7 mouse cellular contexts compared by ENCODE assay signal in genomic region chr17:67353796-67354450, GRCm38 (mm10). TPM values are rescaled to one million over a fixed set of nuclear protein-coding genes. Genes with fewer than 3 reads are reported as not detected.
DNase-seq lines count a peak whose midpoint lies in the region; ATAC-seq lines count a peak whose summit lies in the region.

No protein-coding gene starts in this region.

- peak; percentile 12; the same call in 1 of the 2 replicates for ATAC-seq in embryonic facial prominence, embryonic 11.5 days (replicated peaks; ENCODE audit: insufficient number of reproducible peaks, low FRiP score, low TSS enrichment, low read depth)
- ATAC-seq in heart, embryonic 16.5 days (replicated peaks; ENCODE audit: extremely low read depth, insufficient read depth, low FRiP score), result peak; percentile 63
- ATAC-seq in limb, embryonic 12.5 days (ENCODE audit: insufficient number of reproducible peaks, insufficient read depth, low FRiP score, low TSS enrichment, low read depth), result peak; percentile 40
- peak; percentile 64 for ATAC-seq in midbrain, embryonic 12.5 days (ENCODE audit: low FRiP score, low read depth)

- H3K27me3 ChIP-seq in embryonic facial prominence, embryonic 11.5 days (ENCODE audit: control insufficient read depth, insufficient read depth, low read length), result no peaks in the 10 kb centered on the region
- H3K27me3 ChIP-seq in heart, embryonic 16.5 days (ENCODE audit: control insufficient read depth, insufficient read depth, low read length), result peaks cover 3% of the 10 kb centered on the region
- H3K27me3 ChIP-seq in limb, embryonic 12.5 days, result peaks cover 30% of the 10 kb centered on the region; the same call in 1 of the 2 replicates
- peaks cover 43% of the 10 kb centered on the region for H3K27me3 ChIP-seq in midbrain, embryonic 12.5 days

- H3K4me2 ChIP-seq in embryonic facial prominence, embryonic 11.5 days (ENCODE audit: low read depth, low read length), result peak overlapping the region; percentile 95
- peak overlapping the region; percentile 94 for H3K4me2 ChIP-seq in heart, embryonic 16.5 days (ENCODE audit: low read depth, low read length)
- H3K4me2 ChIP-seq in limb, embryonic 12.5 days, result peak overlapping the region; percentile 89
- H3K4me2 ChIP-seq in midbrain, embryonic 12.5 days (replicated peaks), result peak overlapping the region; percentile 83

- no peaks in the 10 kb centered on the region for H3K9me3 ChIP-seq in embryonic facial prominence, embryonic 11.5 days (replicated peaks; ENCODE audit: control insufficient read depth, low read length)
- H3K9me3 ChIP-seq in heart, embryonic 16.5 days (replicated peaks; ENCODE audit: control insufficient read depth, low read length), result peaks cover 2% of the 10 kb centered on the region; the same call in 1 of the 2 replicates
- H3K9me3 ChIP-seq in limb, embryonic 12.5 days, result no peaks in the 10 kb centered on the region
- H3K9me3 ChIP-seq in midbrain, embryonic 12.5 days, result no peaks in the 10 kb centered on the region

- H3K27ac ChIP-seq in embryonic facial prominence, embryonic 11.5 days (replicated peaks; ENCODE audit: low read depth, low read length), result no peak overlapping the region
- peak overlapping the region; percentile 82 for H3K27ac ChIP-seq in heart, embryonic 16.5 days (ENCODE audit: low read length)
- H3K27ac ChIP-seq in limb, embryonic 12.5 days, result peak overlapping the region; percentile 72
- 0 out of 2 replicates have a peak overlapping the region, but pooled peaks have one; percentile 46 for H3K27ac ChIP-seq in midbrain, embryonic 12.5 days (replicated peaks)

- H3K36me3 ChIP-seq in embryonic facial prominence, embryonic 11.5 days (replicated peaks; ENCODE audit: control insufficient read depth, insufficient read depth, low read depth, low read length), result no peaks in the 10 kb centered on the region
- H3K36me3 ChIP-seq in heart, embryonic 16.5 days (ENCODE audit: control insufficient read depth, insufficient read depth), result no peaks in the 10 kb centered on the region
- no peaks in the 10 kb centered on the region for H3K36me3 ChIP-seq in limb, embryonic 12.5 days
- no peaks in the 10 kb centered on the region for H3K36me3 ChIP-seq in midbrain, embryonic 12.5 days

- H3K9ac ChIP-seq in embryonic facial prominence, embryonic 11.5 days (replicated peaks; ENCODE audit: low read length), result peak overlapping the region; percentile 76
- H3K9ac ChIP-seq in heart, embryonic 16.5 days (ENCODE audit: low read length), result peak overlapping the region; percentile 87
- H3K9ac ChIP-seq in limb, embryonic 12.5 days (replicated peaks), result peak overlapping the region; percentile 82
- H3K9ac ChIP-seq in midbrain, embryonic 12.5 days (replicated peaks), result peak overlapping the region; percentile 73

- H3K4me3 ChIP-seq in embryonic facial prominence, embryonic 11.5 days (ENCODE audit: low read depth, low read length), result peak overlapping the region; percentile 70
- peak overlapping the region; percentile 88 for H3K4me3 ChIP-seq in heart, embryonic 16.5 days (ENCODE audit: low read length)
- peak overlapping the region; percentile 72 for H3K4me3 ChIP-seq in limb, embryonic 12.5 days (replicated peaks)
- peak overlapping the region; percentile 75 for H3K4me3 ChIP-seq in midbrain, embryonic 12.5 days

- no peaks in the 10 kb centered on the region for H3K4me1 ChIP-seq in embryonic facial prominence, embryonic 11.5 days (ENCODE audit: control insufficient read depth, insufficient read depth, low read length)
- H3K4me1 ChIP-seq in heart, embryonic 16.5 days (ENCODE audit: control insufficient read depth, insufficient read depth, low read length), result peaks cover 6% of the 10 kb centered on the region
- peaks cover 19% of the 10 kb centered on the region for H3K4me1 ChIP-seq in limb, embryonic 12.5 days (replicated peaks)
- H3K4me1 ChIP-seq in midbrain, embryonic 12.5 days, result peaks cover 14% of the 10 kb centered on the region; the same call in 1 of the 2 replicates

- WGBS in embryonic facial prominence, embryonic 11.5 days, result 0% methylated on average over 46 of the region's 68 CpGs
- under 1% methylated on average over 68 of the region's 68 CpGs for WGBS in heart, embryonic 16.5 days
- WGBS in limb, embryonic 12.5 days, result under 1% methylated on average over 68 of the region's 68 CpGs
- WGBS in midbrain, embryonic 12.5 days, result under 1% methylated on average over 60 of the region's 68 CpGs

- peak; percentile 18 for DNase-seq in thymus, postnatal 4 days
- DNase-seq in thymus, adult 18-20 months, result no peak
- DNase-seq in embryonic facial prominence, embryonic 11.5 days (ENCODE audit: low spot score), result peak; percentile 60
- peak; percentile 21 for DNase-seq in urinary bladder, postnatal 10 days (ENCODE audit: low spot score)

RNA-seq across cellular contexts. Expression of gene Ptprm, which starts 0.3 kb away (rescaled TPM):
- polyA plus RNA-seq in embryonic facial prominence, embryonic 11.5 days (2014; fragmentation: Nextera tagmentation; extraction: Ambion mirVana), result 9.9 and 10.3 TPM in 2 replicates
- 12.8 and 18.1 TPM in 2 replicates for polyA plus RNA-seq in heart, embryonic 16.5 days (2015; fragmentation: Nextera tagmentation; extraction: Ambion mirVana)
- 12.6 and 13.7 TPM in 2 replicates for polyA plus RNA-seq in limb, embryonic 12.5 days (2016; fragmentation: Nextera tagmentation; extraction: Ambion mirVana)
- polyA plus RNA-seq in midbrain, embryonic 12.5 days (2016; fragmentation: Nextera tagmentation; extraction: Ambion mirVana), result 10.1 and 11.8 TPM in 2 replicates

Comparison
In these comparisons a context has a peak if more than half of its experiments do, and no peak if none do; other contexts are left out.
1. DNase-seq: peak in thymus, postnatal 4 days (single experiment), embryonic facial prominence, embryonic 11.5 days (single experiment) and urinary bladder, postnatal 10 days (single experiment); none in thymus, adult 18-20 months (0 of 2).
2. ATAC-seq: peak in every context shown above with its lines; median percentile 64 in midbrain, embryonic 12.5 days; 63 in heart, embryonic 16.5 days; 40 in limb, embryonic 12.5 days; 12 in embryonic facial prominence, embryonic 11.5 days.
3. Peak in every context shown above with its lines, with median percentiles within 50 percentile points of each other: H3K4me2 ChIP-seq, H3K4me3 ChIP-seq and H3K9ac ChIP-seq.